29 mouse cellular contexts compared by ENCODE assay signal in the genomic region with DNA sequence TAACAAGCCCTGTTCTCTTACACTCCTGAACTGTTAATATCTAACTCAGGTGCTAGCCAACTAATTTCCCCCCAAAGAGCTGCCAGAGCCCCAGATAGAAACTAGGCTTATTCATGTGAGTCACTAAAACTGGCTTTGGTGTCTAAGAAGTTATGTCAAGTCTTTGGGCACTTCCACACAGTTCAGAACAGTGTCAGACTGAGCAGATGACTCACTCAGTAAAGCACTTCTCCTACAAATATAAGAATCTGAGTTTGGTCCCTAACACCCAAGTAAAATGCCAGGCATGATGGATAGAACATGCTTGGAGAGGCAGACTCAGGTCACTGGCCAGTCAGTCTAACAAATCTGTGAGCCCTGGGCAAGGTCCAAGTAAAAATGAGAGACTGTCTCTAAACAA.
A peak's percentile ranks its signal among the peaks of the same experiment; 100 is the strongest.
DNase-seq lines count a peak whose midpoint lies in the region; ATAC-seq and TF ChIP-seq lines count a peak whose summit lies in the region.
"Had no signal": no experiment of that assay in that cellular context is flagged by ENCODE, and none has a peak within 500 bp of the region (broad histone marks: within the 10 kb centered on the region; RNA-seq: fewer than 3 reads in every experiment).

No protein-coding gene starts in this region.

- intact Hi-C loops in gastrocnemius, adult 2 months (cut with DNase I): no loop called here

- no peak overlapping the region for H3K4me3 ChIP-seq in gastrocnemius, adult 2 months
- H3K4me3 ChIP-seq in kidney, embryonic 16.5 days (ENCODE audit: low read length): no peak overlapping the region
- no peak overlapping the region for H3K4me3 ChIP-seq in limb, embryonic 10.5 days
- H3K4me3 ChIP-seq: embryonic facial prominence, embryonic 13.5 days; erythroblast, embryonic 14.5 days; heart, embryonic 10.5 days; heart, embryonic 15.5 days; limb, embryonic 15.5 days; liver, embryonic 15.5 days; lung, embryonic 15.5 days; stomach, embryonic 15.5 days had no signal

- no peaks in the 10 kb centered on the region for H3K9me3 ChIP-seq in kidney, embryonic 16.5 days (ENCODE audit: low read length)
- no peaks in the 10 kb centered on the region for H3K9me3 ChIP-seq in limb, embryonic 10.5 days (replicated peaks)
- H3K9me3 ChIP-seq: embryonic facial prominence, embryonic 13.5 days; heart, embryonic 10.5 days; heart, embryonic 15.5 days; limb, embryonic 15.5 days; liver, embryonic 15.5 days; lung, embryonic 15.5 days; stomach, embryonic 15.5 days had no signal

- H3K9ac ChIP-seq in kidney, embryonic 16.5 days (replicated peaks; ENCODE audit: low read length): no peak overlapping the region
- H3K9ac ChIP-seq: embryonic facial prominence, embryonic 13.5 days; heart, embryonic 15.5 days; limb, embryonic 15.5 days; liver, embryonic 15.5 days; lung, embryonic 15.5 days; stomach, embryonic 15.5 days had no signal

- peak overlapping the region; percentile 40; the same call in 1 of the 2 replicates for H3K27ac ChIP-seq in gastrocnemius, adult 2 months
- peak overlapping the region; percentile 44 for H3K27ac ChIP-seq in kidney, embryonic 16.5 days (ENCODE audit: low read length)
- H3K27ac ChIP-seq in limb, embryonic 10.5 days: peak overlapping the region; percentile 16; the same call in 1 of the 2 replicates
- H3K27ac ChIP-seq: embryonic facial prominence, embryonic 13.5 days; heart, embryonic 10.5 days; heart, embryonic 15.5 days; limb, embryonic 15.5 days; liver, embryonic 15.5 days; lung, embryonic 15.5 days; stomach, embryonic 15.5 days had no signal

- peaks cover 16% of the 10 kb centered on the region for H3K4me1 ChIP-seq in kidney, embryonic 16.5 days (ENCODE audit: insufficient read depth, low read length)
- H3K4me1 ChIP-seq in limb, embryonic 10.5 days: peaks cover 12% of the 10 kb centered on the region; the same call in 1 of the 2 replicates
- H3K4me1 ChIP-seq: embryonic facial prominence, embryonic 13.5 days; heart, embryonic 10.5 days; limb, embryonic 15.5 days; lung, embryonic 15.5 days; stomach, embryonic 15.5 days had no signal

- 0 out of 2 replicates have a peak, but pooled peaks have one; percentile 31 for ATAC-seq in kidney, embryonic 16.5 days (ENCODE audit: low FRiP score, low TSS enrichment)
- ATAC-seq: CD4-positive, CD25-positive, alpha-beta regulatory T cell, adult 4 months; forebrain, embryonic 16.5 days; hindbrain, embryonic 16.5 days; midbrain, embryonic 16.5 days had no signal

- no peak overlapping the region for H3K4me2 ChIP-seq in kidney, embryonic 16.5 days (replicated peaks; ENCODE audit: low read depth, low read length)
- H3K4me2 ChIP-seq: embryonic facial prominence, embryonic 13.5 days; heart, embryonic 15.5 days; limb, embryonic 15.5 days; liver, embryonic 15.5 days; lung, embryonic 15.5 days; midbrain, embryonic 11.5 days; stomach, embryonic 15.5 days had no signal

- no peaks in the 10 kb centered on the region for H3K27me3 ChIP-seq in kidney, embryonic 16.5 days (ENCODE audit: insufficient read depth, low read length)
- no peaks in the 10 kb centered on the region for H3K27me3 ChIP-seq in limb, embryonic 10.5 days (ENCODE audit: low read depth, poor library complexity, severe bottlenecking)
- H3K27me3 ChIP-seq: embryonic facial prominence, embryonic 13.5 days; heart, embryonic 15.5 days; limb, embryonic 15.5 days; liver, embryonic 15.5 days; lung, embryonic 15.5 days; stomach, embryonic 15.5 days had no signal

- H3K36me3 ChIP-seq in kidney, embryonic 16.5 days (ENCODE audit: insufficient read depth, low read length): peaks cover 23% of the 10 kb centered on the region
- H3K36me3 ChIP-seq in limb, embryonic 10.5 days: peaks cover 43% of the 10 kb centered on the region
- H3K36me3 ChIP-seq: liver, embryonic 15.5 days; stomach, embryonic 15.5 days had no signal

- TF ChIP-seq CTCF in gastrocnemius, adult 2 months (IDR thresholded peaks at IDR 0.05): no peak

- no peak for DNase-seq in gastrocnemius, adult 2 months
- DNase-seq in gastrocnemius, adult 8-10 months (ENCODE audit: low spot score in 2 of 2): no peak
- no peak for DNase-seq in kidney, adult 8-10 months
- DNase-seq in Muller cell, postnatal 12 days (ENCODE audit: inconsistent ontology term): peak; percentile 47
- no peak for DNase-seq in limb, embryonic 10.5 days (ENCODE audit: low spot score)
- DNase-seq in B cell, adult 2 months: no peak
- DNase-seq: adrenal gland, postnatal 10 days; cerebellum, adult 11 months; cerebellum, adult 9-11 months; embryo, embryonic 11 days; gastrocnemius, postnatal 10 days; kidney, postnatal 10 days; left cerebral cortex, postnatal 4 days; lung, postnatal 36 days; right cerebral cortex, postnatal 25 days had no signal
